Mouse (Mus musculus) C2C12 (cell line): ENCODE data around the gene A4galt. TPM values are rescaled to one million over a fixed set of nuclear protein-coding genes. Genes with fewer than 3 reads are reported as not detected.

Source experiments
- H3K27me3 ChIP-seq: one replicate; pipeline ENCODE4 v1.6.1; 2011; ENCODE audit not compliant: control insufficient read depth, insufficient read depth, insufficient read length
- H3K36me3 ChIP-seq: one replicate; pipeline ENCODE4 v1.6.1; 2011; ENCODE audit not compliant: control insufficient read depth, insufficient read depth
- H3K4me3 ChIP-seq: one replicate; pipeline ENCODE4 v1.5.1; 2011; ENCODE audit warnings: mild to moderate bottlenecking, control low read depth; ENCODE audit not compliant: poor library complexity, insufficient read depth, severe bottlenecking
- H3K79me2 ChIP-seq: one replicate; pipeline ENCODE4 v1.6.1; 2011; ENCODE audit not compliant: control insufficient read depth, insufficient read depth
- H3K79me3 ChIP-seq: one replicate; pipeline ENCODE4 v1.6.1; 2011; ENCODE audit warnings: low read depth, control low read depth
- H3ac ChIP-seq: one replicate; pipeline ENCODE3; 2011; ENCODE audit warnings: low read depth; ENCODE audit not compliant: control insufficient read depth, insufficient read length
- CEBPB ChIP-seq: IDR thresholded peaks from one replicate; pipeline ENCODE4 v1.6.1; 2011; ENCODE audit warnings: low read depth, mild to moderate bottlenecking, control low read depth, moderate library complexity
- CTCF ChIP-seq: IDR thresholded peaks from one replicate; pipeline ENCODE4 v1.5.1; 2011; ENCODE audit not compliant: control insufficient read depth, insufficient read depth, insufficient read length
- FOSL1 ChIP-seq: IDR thresholded peaks from one replicate; pipeline ENCODE4 v1.8.0; 2011; ENCODE audit warnings: mild to moderate bottlenecking, low read length; ENCODE audit not compliant: poor library complexity, insufficient read depth, severe bottlenecking
- MAX ChIP-seq: IDR thresholded peaks from one replicate; pipeline ENCODE4 v1.6.1; 2011; ENCODE audit warnings: mild to moderate bottlenecking, control low read depth
- MYOD1 ChIP-seq: IDR thresholded peaks from one replicate; pipeline ENCODE4 v1.6.1; 2011; ENCODE audit warnings: low read depth; ENCODE audit not compliant: control insufficient read depth, insufficient read length
- MYOG ChIP-seq: IDR thresholded peaks from one replicate; pipeline ENCODE4 v1.6.1; 2011; ENCODE audit not compliant: control insufficient read depth, insufficient read length; ENCODE audit errors: extremely low read depth
- USF1 ChIP-seq: IDR thresholded peaks from one replicate; pipeline ENCODE4 v1.6.1; 2011; ENCODE audit warnings: low read depth, mild to moderate bottlenecking, control low read depth, moderate library complexity
- polyA plus RNA-seq: library from polyadenylated mRNA; unstranded; fragments of >200 nt; fragmentation: generic; extraction: Trizol; gene quantifications from one replicate; pipeline ENCODE4 v1.2.1, GENCODE M21; 2012; ENCODE audit warnings: missing spikeins

The A4galt gene
- polyA plus RNA-seq, 1 experiment = 27.6 TPM

GRCm38 (mm10) chr15:83249535-83250287 lies 1.9 kb downstream of the A4galt start:
- Histone ChIP-seq H3K36me3 (peaks cover 3% of the 10 kb centered on the region), H3ac (no peak overlapping the region), H3K4me3 (no peak overlapping the region), H3K79me2 (peaks cover 64% of the 10 kb centered on the region), H3K27me3 (no peaks in the 10 kb centered on the region), H3K79me3 (peaks cover 27% of the 10 kb centered on the region)
- TF ChIP-seq CEBPB (no peak), CTCF (no peak), USF1 (no peak), MYOG (no peak), MAX (no peak), FOSL1 (no peak), MYOD1 (no peak)

GRCm38 (mm10) chr15:83248236-83248844 lies 3.2 kb downstream of the A4galt start:
- peaks cover 31% of the 10 kb centered on the region for H3K79me3 ChIP-seq
- no peaks in the 10 kb centered on the region for H3K27me3 ChIP-seq
- H3ac ChIP-seq = no peak overlapping the region
- H3K4me3 ChIP-seq = no peak overlapping the region
- peaks cover 75% of the 10 kb centered on the region for H3K79me2 ChIP-seq
- TF ChIP-seq MYOD1 (no peak), CTCF (no peak), MYOG (no peak), USF1 (no peak), MAX (no peak)
- peaks cover 3% of the 10 kb centered on the region for H3K36me3 ChIP-seq

- Histone ChIP-seq H3K36me3 (peaks cover 12% of the 10 kb centered on the region), H3K79me2 (peaks cover 85% of the 10 kb centered on the region), H3ac (no peak overlapping the region), H3K27me3 (no peaks in the 10 kb centered on the region), H3K79me3 (peaks cover 28% of the 10 kb centered on the region), H3K4me3 (no peak overlapping the region)
- TF ChIP-seq MYOG = no peak
- TF ChIP-seq MAX = no peak
- TF ChIP-seq CEBPB = no peak
- TF ChIP-seq FOSL1 = no peak
- TF ChIP-seq CTCF = no peak
- no peak for TF ChIP-seq MYOD1
- TF ChIP-seq USF1 = no peak
These were observed 7.2 kb downstream of the A4galt start for GRCm38 (mm10) chr15:83244371-83244770.

- peaks cover 75% of the 10 kb centered on the region for H3K79me2 ChIP-seq
- peaks cover 21% of the 10 kb centered on the region for H3K79me3 ChIP-seq
- H3K4me3 ChIP-seq = no peak overlapping the region
- H3K36me3 ChIP-seq = peaks cover 12% of the 10 kb centered on the region
- no peaks in the 10 kb centered on the region for H3K27me3 ChIP-seq
- TF ChIP-seq FOSL1 = no peak
- no peak for TF ChIP-seq MYOG
- H3ac ChIP-seq = no peak overlapping the region
These were observed 9.5 kb downstream of the A4galt start for GRCm38 (mm10) chr15:83241961-83242680.

GRCm38 (mm10) chr15:83241497-83241896 lies 10.1 kb downstream of the A4galt start:
- Histone ChIP-seq H3K79me2 (peaks cover 75% of the 10 kb centered on the region), H3K27me3 (no peaks in the 10 kb centered on the region), H3ac (no peak overlapping the region), H3K79me3 (peaks cover 20% of the 10 kb centered on the region), H3K4me3 (no peak overlapping the region), H3K36me3 (peaks cover 11% of the 10 kb centered on the region)
- TF ChIP-seq USF1 (no peak), CEBPB (no peak), MYOG (no peak), CTCF (no peak), MAX (no peak), FOSL1 (no peak), MYOD1 (no peak)
